Mouse (Mus musculus) CH12.LX (cell line): ENCODE measurements at regions not wholly inside any gene's neighbourhood (a gene's known extent, or its start where the extent isn't known, plus 50 kb on each side); places are given as distances from the start of the nearest gene placed in this dataset.

ENCODE experiments used
- DNase-seq: peaks from one replicate; pipeline ENCODE4 v3.0.0-alpha.2; 2013; ENCODE audit errors: extremely low read depth
- H3K27ac ChIP-seq: 2 replicates; pipeline ENCODE4 v1.5.1; 2012; ENCODE audit warnings: low read depth, mild to moderate bottlenecking, control low read depth, moderate library complexity; ENCODE audit not compliant: insufficient read depth
- H3K27me3 ChIP-seq: replicated peaks from 2 replicates; pipeline ENCODE3; 2012; ENCODE audit warnings: inconsistent platforms
- H3K36me3 ChIP-seq, 2 experiments: replicated peaks in 1 of 2; 2 replicates each; pipeline versions ENCODE3 to v1.6.1; 2012; ENCODE audit warnings: inconsistent platforms in 1 of 2, low read length in 1 of 2, mild to moderate bottlenecking in 1 of 2, mixed read lengths in 1 of 2, moderate library complexity in 1 of 2; ENCODE audit not compliant: control insufficient read depth in 1 of 2, insufficient read depth in 1 of 2
- H3K4me1 ChIP-seq, 2 experiments: 2 replicates each; pipeline ENCODE4 v1.6.1; 2012; ENCODE audit warnings: inconsistent platforms in 1 of 2, moderate library complexity in 1 of 2; ENCODE audit not compliant: insufficient read depth in 2 of 2, control insufficient read depth in 1 of 2
- H3K4me2 ChIP-seq: 2 replicates; pipeline ENCODE4 v1.6.1; 2012; ENCODE audit warnings: low read depth, mild to moderate bottlenecking, control low read depth; ENCODE audit not compliant: poor library complexity, insufficient read depth, severe bottlenecking
- H3K4me3 ChIP-seq, 3 experiments: fragments of 150-350 bp in 1 of 3; sonication (generic) in 1 of 3; replicated peaks in 1 of 3; 2 replicates each; pipeline versions ENCODE3 to v1.5.1; 2011 to 2012; ENCODE audit warnings: low read depth in 2 of 3, low read length in 2 of 3, mild to moderate bottlenecking in 2 of 3, moderate library complexity in 2 of 3, control low read depth in 1 of 3, improper control_type of control experiment in 1 of 3, inconsistent platforms in 1 of 3, mixed read lengths in 1 of 3; ENCODE audit not compliant: poor library complexity in 1 of 3
- H3K79me2 ChIP-seq: replicated peaks from 2 replicates; pipeline ENCODE4 v1.6.1; 2012; ENCODE audit warnings: mild to moderate bottlenecking, moderate library complexity; ENCODE audit not compliant: control insufficient read depth, poor library complexity, insufficient read depth, severe bottlenecking; ENCODE audit errors: extremely low read depth
- H3K9ac ChIP-seq: 2 replicates; pipeline ENCODE4 v1.6.1; 2012; ENCODE audit warnings: low read depth, mild to moderate bottlenecking, control low read depth, moderate library complexity; ENCODE audit not compliant: insufficient read depth
- H3K9me3 ChIP-seq: replicated peaks from 2 replicates; pipeline ENCODE3; 2012; ENCODE audit warnings: low read length, inconsistent platforms, mixed read lengths
- CHD1 ChIP-seq: IDR thresholded peaks from 2 replicates; pipeline ENCODE4 v1.6.1; 2012; ENCODE audit warnings: low read depth, low read length, improper control_type of control experiment, inconsistent platforms
- CHD2 ChIP-seq: IDR thresholded peaks from 2 replicates; pipeline ENCODE4 v1.6.1; 2011; ENCODE audit warnings: low read length, improper control_type of control experiment
- E2F4 ChIP-seq: IDR thresholded peaks from 2 replicates; pipeline ENCODE4 v1.6.1; 2011; ENCODE audit warnings: low read depth, low read length, improper control_type of control experiment; ENCODE audit not compliant: insufficient replicate concordance
- ELF1 ChIP-seq: IDR thresholded peaks from 2 replicates; pipeline ENCODE4 v1.6.1; 2014; ENCODE audit warnings: low read depth, mild to moderate bottlenecking, inconsistent platforms, low read length, improper control_type of control experiment
- HCFC1 ChIP-seq: IDR thresholded peaks from 2 replicates; pipeline ENCODE4 v1.6.1; 2012; ENCODE audit warnings: low read depth, mild to moderate bottlenecking, inconsistent platforms, low read length, improper control_type of control experiment
- JUN ChIP-seq: IDR thresholded peaks from 2 replicates; pipeline ENCODE4 v1.6.1; 2011; ENCODE audit warnings: low read depth, mild to moderate bottlenecking, low read length, improper control_type of control experiment, moderate library complexity; ENCODE audit not compliant: insufficient read depth
- JUND ChIP-seq: conservative IDR thresholded peaks from 2 replicates; pipeline ENCODE4 v1.6.1; 2011; ENCODE audit warnings: low read depth, low read length, improper control_type of control experiment
- KAT2A ChIP-seq: IDR thresholded peaks from 2 replicates; pipeline ENCODE4 v1.6.1; 2012; ENCODE audit warnings: low read length, improper control_type of control experiment, inconsistent platforms; ENCODE audit not compliant: insufficient replicate concordance
- MAFK ChIP-seq: IDR thresholded peaks from 2 replicates; pipeline ENCODE4 v1.6.1; 2011; ENCODE audit warnings: low read length, improper control_type of control experiment; ENCODE audit not compliant: insufficient replicate concordance
- MAX ChIP-seq: IDR thresholded peaks from 2 replicates; pipeline ENCODE4 v1.6.1; 2011; ENCODE audit warnings: low read length, improper control_type of control experiment
- MAZ ChIP-seq: IDR thresholded peaks from 2 replicates; pipeline ENCODE4 v1.6.1; 2012; ENCODE audit warnings: low read depth, mild to moderate bottlenecking, inconsistent platforms, low read length, improper control_type of control experiment, moderate library complexity
- MEF2A ChIP-seq: IDR thresholded peaks from 2 replicates; pipeline ENCODE4 v1.6.1; 2014; ENCODE audit warnings: low read depth, mild to moderate bottlenecking, inconsistent platforms, low read length, improper control_type of control experiment, borderline replicate concordance
- MXI1 ChIP-seq: IDR thresholded peaks from 2 replicates; pipeline ENCODE4 v1.6.1; 2011; ENCODE audit warnings: mild to moderate bottlenecking, low read depth, low read length, improper control_type of control experiment
- MYC ChIP-seq: IDR thresholded peaks from 2 replicates; pipeline ENCODE4 v1.6.1; 2011; ENCODE audit warnings: low read depth, mild to moderate bottlenecking, improper control_type of control experiment, low read length
- NELFE ChIP-seq: IDR thresholded peaks from 2 replicates; pipeline ENCODE4 v1.6.1; 2011; ENCODE audit warnings: low read depth, low read length, improper control_type of control experiment
- RAD21 ChIP-seq: IDR thresholded peaks from 2 replicates; pipeline ENCODE4 v1.6.1; 2011; ENCODE audit warnings: low read depth, mild to moderate bottlenecking, low read length, improper control_type of control experiment, moderate library complexity
- SMC3 ChIP-seq: IDR thresholded peaks from 2 replicates; pipeline ENCODE4 v1.6.1; 2011; ENCODE audit warnings: low read depth, low read length, improper control_type of control experiment
- TCF12 ChIP-seq: IDR thresholded peaks from 2 replicates; pipeline ENCODE4 v1.6.1; 2014; ENCODE audit warnings: low read depth, mild to moderate bottlenecking, inconsistent platforms, low read length, improper control_type of control experiment
- ZC3H11A ChIP-seq: IDR thresholded peaks from 2 replicates; pipeline ENCODE4 v1.6.1; 2012; ENCODE audit warnings: low read depth, mild to moderate bottlenecking, inconsistent platforms, low read length, improper control_type of control experiment
- ZKSCAN1 ChIP-seq: IDR thresholded peaks from 2 replicates; pipeline ENCODE4 v1.6.1; 2012; ENCODE audit warnings: low read depth, inconsistent platforms, low read length, improper control_type of control experiment, borderline replicate concordance
- ZNF384 ChIP-seq: IDR thresholded peaks from 2 replicates; pipeline ENCODE4 v1.6.1; 2012; ENCODE audit warnings: low read depth, low read length, improper control_type of control experiment, inconsistent platforms
- dilution Hi-C: fragments of 300-500 bp; cut with MboI; formaldehyde crosslinking; loops from 2 replicates; pipeline ENCODE4 v1.14.3; 2020; ENCODE audit warnings: low sequenced_read_pairs; ENCODE audit not compliant: extremely low pct_unique_long_range_greater_than_20kb, extremely low pct_ligation_motif_present
- in situ Hi-C: fragments of 300-500 bp; cut with MboI; formaldehyde crosslinking; loops from 3 replicates; pipeline ENCODE4 v1.14.3; 2019; ENCODE audit warnings: low sequenced_read_pairs, low pct_ligation_motif_present, low pct_unique_long_range_greater_than_20kb, mixed read lengths

DNA sequence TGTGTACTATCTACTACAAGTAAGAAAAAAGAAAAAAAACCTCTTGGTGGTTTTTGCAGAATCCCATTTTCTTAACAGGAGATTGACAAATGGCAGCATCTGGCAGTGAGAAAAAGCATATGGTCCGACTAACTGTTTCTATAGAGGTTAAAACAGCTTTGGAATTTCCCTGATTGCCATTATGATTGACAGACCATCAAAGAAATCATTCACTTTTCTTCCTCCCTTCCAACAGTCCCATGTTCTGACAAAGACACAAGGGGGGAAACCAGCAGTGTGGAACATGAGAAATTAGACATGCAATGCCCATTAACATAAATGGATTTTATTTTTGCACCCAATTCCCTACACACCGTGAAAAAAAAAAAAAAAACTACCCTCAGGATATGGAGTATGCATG is 297.9 kb upstream of the Tenm2 start:
- no peak for TF ChIP-seq MYC
- no peak for TF ChIP-seq ZNF384
- TF ChIP-seq HCFC1, result no peak
- no peak for TF ChIP-seq RAD21
- TF ChIP-seq E2F4, result no peak
- TF ChIP-seq MXI1, result no peak
- TF ChIP-seq SMC3, result no peak
- TF ChIP-seq CHD1, result no peak
- TF ChIP-seq JUND, result no peak
- no peak for TF ChIP-seq MAZ
- TF ChIP-seq NELFE, result no peak
- no peak for TF ChIP-seq MEF2A
- no peak for TF ChIP-seq TCF12
- TF ChIP-seq ZC3H11A, result no peak
- no peak for TF ChIP-seq KAT2A
- dilution Hi-C loops (no loop called here), in situ Hi-C loops (no loop called here)
- Histone ChIP-seq H3K9ac (no peak overlapping the region), H3K4me3 (no peak overlapping the region), H3K4me2 (no peak overlapping the region), H3K27ac (no peak overlapping the region), H3K79me2 (no peaks in the 10 kb centered on the region), H3K9me3 (peaks cover 57% of the 10 kb centered on the region), H3K27me3 (no peaks in the 10 kb centered on the region), H3K4me1 (no peaks in the 10 kb centered on the region), H3K36me3 (no peaks in the 10 kb centered on the region)
- DNase-seq, result no peak

DNA sequence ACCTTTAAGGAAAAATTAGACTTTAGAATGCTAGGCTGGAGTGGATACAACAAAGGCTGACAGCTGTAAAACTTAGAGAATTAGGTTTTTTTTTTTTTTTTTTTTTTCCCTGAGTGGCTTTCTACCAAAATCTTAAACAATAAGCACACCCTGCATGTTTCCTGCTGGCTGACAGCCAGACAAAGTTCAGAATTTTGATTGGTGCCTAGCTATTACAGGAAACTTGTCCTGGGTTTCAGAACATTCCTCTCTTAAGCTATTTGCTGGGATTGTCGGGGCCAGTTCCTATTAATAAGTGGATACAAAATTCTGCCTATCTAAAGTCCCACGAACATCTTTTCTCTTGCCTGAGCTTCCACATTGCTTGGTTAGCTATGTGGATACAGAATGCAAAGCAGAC is 296.7 kb upstream of the Tenm2 start:
- H3K79me2 ChIP-seq, result no peaks in the 10 kb centered on the region
- no peaks in the 10 kb centered on the region for H3K27me3 ChIP-seq
- H3K4me3 ChIP-seq, result no peak overlapping the region
- H3K27ac ChIP-seq, result no peak overlapping the region
- dilution Hi-C loops (no loop called here), in situ Hi-C loops (no loop called here)
- H3K9me3 ChIP-seq, result peaks cover 59% of the 10 kb centered on the region
- DNase-seq, result no peak
- no peak overlapping the region for H3K4me2 ChIP-seq
- H3K9ac ChIP-seq, result no peak overlapping the region
- H3K36me3 ChIP-seq, result no peaks in the 10 kb centered on the region
- H3K4me1 ChIP-seq, result no peaks in the 10 kb centered on the region
- TF ChIP-seq ZKSCAN1, result no peak
- no peak for TF ChIP-seq CHD2
- TF ChIP-seq MAFK, result no peak
- no peak for TF ChIP-seq NELFE
- TF ChIP-seq MAX, result no peak
- no peak for TF ChIP-seq RAD21
- TF ChIP-seq ELF1, result no peak
- TF ChIP-seq JUN, result no peak
- TF ChIP-seq, all 38 proteins: peak for 0
